Mouse (Mus musculus) midbrain, embryonic 15.5 days (tissue): ENCODE measurements around the gene Pecam1. TPM values are rescaled to one million over a fixed set of nuclear protein-coding genes. Genes with fewer than 3 reads are reported as not detected.
"Not testable (repeated sequence)": the region's sequence is repeated elsewhere in the genome, so short reads cannot be mapped to it uniquely, and the experiment has no call there.

Source experiments
- ATAC-seq: fragments of 200-750 bp; cut with Nextera tagmentation; replicated peaks from 2 replicates; pipeline ENCODE4 v1.8.0; 2017; ENCODE audit warnings: moderate TSS enrichment
- H3K27ac ChIP-seq: fragments of 300-500 bp; sonication (generic); 2 replicates; pipeline ENCODE4 v1.5.1; 2015; ENCODE audit warnings: mild to moderate bottlenecking, inconsistent platforms
- H3K27me3 ChIP-seq: fragments of 300-500 bp; sonication (generic); replicated peaks from 2 replicates; pipeline ENCODE4 v1.6.1; 2015; ENCODE audit warnings: inconsistent platforms
- H3K36me3 ChIP-seq: fragments of 300-500 bp; sonication (generic); replicated peaks from 2 replicates; pipeline ENCODE4 v1.6.1; 2015; ENCODE audit warnings: inconsistent platforms
- H3K4me1 ChIP-seq: fragments of 300-500 bp; sonication (generic); 2 replicates; pipeline ENCODE4 v1.6.1; 2015; ENCODE audit warnings: inconsistent platforms
- H3K4me2 ChIP-seq: fragments of 300-500 bp; sonication (generic); 2 replicates; pipeline ENCODE4 v1.6.1; 2015; ENCODE audit warnings: inconsistent platforms, mild to moderate bottlenecking, moderate library complexity
- H3K4me3 ChIP-seq: fragments of 300-500 bp; sonication (generic); 2 replicates; pipeline ENCODE4 v1.5.1; 2015; ENCODE audit warnings: mild to moderate bottlenecking, inconsistent platforms
- H3K9ac ChIP-seq: fragments of 300-500 bp; sonication (generic); 2 replicates; pipeline ENCODE4 v1.6.1; 2015; ENCODE audit warnings: mild to moderate bottlenecking, inconsistent platforms
- H3K9me3 ChIP-seq: fragments of 300-500 bp; sonication (generic); 2 replicates; pipeline ENCODE4 v1.6.1; 2016; ENCODE audit warnings: inconsistent platforms
- WGBS: fragments of 180-500 bp; shearing (Covaris S2); methylation state at CpG from one replicate; pipeline ENCODE4 v1.1.7; 2015; ENCODE audit warnings: mixed read lengths; 5-methylcytosine and 5-hydroxymethylcytosine counted together
- polyA plus RNA-seq: library from polyadenylated mRNA; unstranded; fragments of >200 nt; fragmentation: Nextera tagmentation; extraction: Ambion mirVana; gene quantifications from 2 replicates; pipeline ENCODE4 v1.2.1, GENCODE M21; 2015

Gene Pecam1
- polyA plus RNA-seq, 1 experiment from 2014 or later = 15.1 TPM

DNA sequence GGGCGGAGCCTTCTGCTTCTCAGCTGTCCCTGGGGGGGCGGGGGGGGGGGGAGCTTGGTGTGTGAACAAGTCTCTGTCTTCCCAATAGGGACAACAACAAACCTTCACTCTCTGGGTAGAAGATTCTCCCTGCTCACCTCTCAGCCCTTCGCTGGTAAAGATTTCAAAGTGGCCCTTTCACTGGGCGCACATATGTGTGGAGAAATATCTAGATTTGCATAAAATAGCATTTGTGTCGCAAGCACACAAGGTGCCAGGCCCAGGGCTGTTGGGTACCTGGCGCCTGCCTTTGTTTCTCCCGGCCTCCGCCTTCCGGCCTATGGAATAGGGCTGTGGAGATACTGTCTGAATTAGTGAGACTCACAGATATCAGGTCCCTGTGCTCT is 12.4 kb upstream of the Pecam1 start:
- Histone ChIP-seq H3K27me3 (no peaks in the 10 kb centered on the region), H3K4me2 (no peak overlapping the region), H3K27ac (no peak overlapping the region), H3K36me3 (peaks cover 12% of the 10 kb centered on the region; the same call in 1 of the 2 replicates), H3K4me1 (no peaks in the 10 kb centered on the region), H3K9ac (no peak overlapping the region), H3K9me3 (no peaks in the 10 kb centered on the region), H3K4me3 (no peak overlapping the region)
- ATAC-seq = no peak
- WGBS = 81% methylated on average over 9 of the region's 9 CpGs

DNA sequence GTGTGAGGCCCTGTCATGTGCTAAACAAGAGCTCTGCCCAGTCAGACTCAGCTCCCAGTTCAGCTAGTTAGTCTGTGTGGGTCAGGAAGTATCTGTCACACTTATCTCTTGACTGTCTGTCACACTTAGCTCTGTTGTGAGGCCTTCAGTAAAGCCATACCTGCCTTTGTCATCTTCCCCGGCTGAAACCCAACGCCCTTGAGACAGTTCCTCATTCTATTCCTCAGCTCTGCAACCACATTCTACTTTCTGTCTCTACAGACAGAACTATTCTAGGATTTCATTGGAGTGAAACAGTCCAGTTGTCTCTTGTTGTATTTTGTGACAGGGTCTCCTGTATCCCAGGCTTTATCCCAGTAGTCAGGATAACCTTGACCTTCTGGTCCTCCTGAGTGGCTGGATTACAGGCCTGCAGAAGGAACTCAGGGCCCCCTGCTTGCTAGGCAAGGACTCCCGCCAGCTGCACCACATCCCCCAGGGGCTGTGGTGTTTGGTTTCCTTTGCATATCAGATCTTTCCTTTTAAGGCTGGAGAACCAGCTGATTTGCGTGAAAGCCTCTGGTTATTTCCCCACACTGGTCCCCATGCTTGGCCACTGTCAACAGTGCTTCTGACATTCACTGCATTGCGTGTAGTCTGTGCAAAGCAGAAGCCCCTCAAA is 11.8 kb upstream of the Pecam1 start:
- H3K4me3 ChIP-seq = no peak overlapping the region
- no peaks in the 10 kb centered on the region for H3K4me1 ChIP-seq
- H3K27me3 ChIP-seq = no peaks in the 10 kb centered on the region
- no peak overlapping the region for H3K4me2 ChIP-seq
- ATAC-seq = no peak
- H3K36me3 ChIP-seq = peaks cover 8% of the 10 kb centered on the region; the same call in 1 of the 2 replicates
- 0 out of 2 replicates have a peak overlapping the region, but pooled peaks have one; percentile 24 for H3K27ac ChIP-seq
- no peak overlapping the region for H3K9ac ChIP-seq
- WGBS = 43% methylated on average over 5 of the region's 5 CpGs
- H3K9me3 ChIP-seq = no peaks in the 10 kb centered on the region

DNA sequence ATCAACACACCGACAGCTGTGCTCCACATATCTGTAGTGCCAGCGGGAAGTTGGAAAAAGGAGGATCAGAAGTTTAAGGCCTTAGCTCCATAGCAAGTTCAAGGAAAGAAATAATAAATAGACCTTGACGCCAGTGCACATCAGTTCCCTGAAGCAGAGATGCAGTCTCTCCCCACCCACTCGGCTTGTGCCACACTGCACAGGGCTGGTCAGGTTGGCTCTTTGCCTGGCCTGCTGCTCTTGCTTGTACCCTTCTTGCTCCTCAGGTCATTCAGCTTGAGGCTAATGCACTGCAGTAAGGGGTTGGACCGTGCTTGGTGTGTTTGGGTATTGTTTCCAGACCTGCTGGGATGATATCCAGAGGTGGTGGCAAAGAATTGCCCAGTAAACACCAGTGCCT is 10.1 kb upstream of the Pecam1 start:
- H3K9me3 ChIP-seq = no peaks in the 10 kb centered on the region
- 95% methylated on average over 5 of the region's 5 CpGs for WGBS
- H3K4me3 ChIP-seq = no peak overlapping the region
- H3K27me3 ChIP-seq = no peaks in the 10 kb centered on the region
- no peak for ATAC-seq
- H3K4me2 ChIP-seq = no peak overlapping the region
- H3K36me3 ChIP-seq = no peaks in the 10 kb centered on the region
- H3K4me1 ChIP-seq = no peaks in the 10 kb centered on the region
- H3K27ac ChIP-seq = no peak overlapping the region
- no peak overlapping the region for H3K9ac ChIP-seq

DNA sequence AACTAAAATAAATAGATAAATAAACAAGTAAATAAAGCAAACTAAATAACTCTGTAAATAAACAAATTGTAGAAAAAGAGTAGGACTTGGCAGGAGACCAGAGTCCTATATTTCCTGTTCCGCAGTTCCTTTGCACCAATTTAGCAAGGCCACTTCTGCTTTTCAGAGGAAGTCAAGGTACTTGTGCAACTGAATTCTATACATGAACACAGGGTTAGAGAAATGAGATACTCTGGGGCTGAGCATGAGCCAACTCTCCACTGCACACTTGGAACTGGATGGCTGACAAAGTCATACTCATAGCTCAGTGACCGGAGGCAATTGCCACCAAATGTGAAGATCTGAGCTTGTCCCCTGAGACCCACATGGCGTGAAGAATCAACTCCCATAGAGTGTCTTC is 8.6 kb upstream of the Pecam1 start:
- WGBS = 92% methylated on average over 3 of the region's 3 CpGs
- Histone ChIP-seq H3K27ac (no peak overlapping the region), H3K9me3 (no peaks in the 10 kb centered on the region), H3K9ac (no peak overlapping the region), H3K4me3 (no peak overlapping the region), H3K4me2 (no peak overlapping the region), H3K4me1 (no peaks in the 10 kb centered on the region), H3K27me3 (no peaks in the 10 kb centered on the region), H3K36me3 (no peaks in the 10 kb centered on the region)
- ATAC-seq = no peak

DNA sequence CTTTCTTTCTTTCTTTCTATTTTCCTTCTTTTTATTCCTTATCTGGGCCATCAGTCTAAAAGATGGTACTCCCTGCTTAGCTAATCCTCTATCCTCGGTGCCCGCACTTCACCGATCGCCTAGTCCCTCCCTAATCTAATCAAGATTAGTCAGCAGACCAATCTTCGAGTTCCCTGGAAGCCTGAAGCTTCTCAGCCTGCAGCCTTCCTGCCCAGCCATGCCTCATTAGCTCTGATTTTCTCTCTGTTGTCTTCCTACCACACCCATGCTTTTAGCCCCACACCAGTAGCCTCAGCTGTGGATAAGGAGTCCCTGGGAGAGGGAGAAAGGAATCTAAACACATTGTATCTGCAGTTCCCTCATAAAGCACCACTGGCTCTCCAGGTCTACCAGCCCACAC is 5.2 kb upstream of the Pecam1 start:
- Histone ChIP-seq H3K9ac (no peak overlapping the region), H3K4me2 (no peak overlapping the region), H3K36me3 (no peaks in the 10 kb centered on the region), H3K27me3 (no peaks in the 10 kb centered on the region), H3K27ac (no peak overlapping the region), H3K9me3 (no peaks in the 10 kb centered on the region), H3K4me3 (no peak overlapping the region), H3K4me1 (no peaks in the 10 kb centered on the region)
- 36% methylated on average over 5 of the region's 5 CpGs for WGBS
- no peak for ATAC-seq

DNA sequence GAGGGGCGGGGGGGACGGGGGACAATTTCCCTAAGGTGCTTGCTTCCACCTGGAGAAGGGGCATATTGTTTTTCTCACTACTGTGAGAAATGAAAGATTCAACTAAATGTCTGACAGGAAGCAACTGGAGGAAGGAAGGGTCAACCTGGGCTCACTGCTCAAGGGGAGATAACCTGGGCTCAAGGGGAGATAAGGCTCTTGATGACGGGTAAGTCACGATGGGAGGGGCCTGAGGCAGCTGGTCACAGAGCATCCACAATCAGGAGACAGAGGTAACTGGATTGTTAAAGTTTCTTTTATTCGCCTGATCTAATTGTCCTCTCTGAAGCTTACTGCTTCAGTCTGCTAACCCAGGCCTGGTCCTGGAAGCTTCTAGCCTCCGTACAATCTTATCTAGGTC is 2.9 kb upstream of the Pecam1 start:
- Histone ChIP-seq H3K9ac (no peak overlapping the region), H3K4me2 (no peak overlapping the region), H3K27me3 (no peaks in the 10 kb centered on the region), H3K36me3 (no peaks in the 10 kb centered on the region), H3K27ac (no peak overlapping the region), H3K9me3 (no peaks in the 10 kb centered on the region), H3K4me3 (no peak overlapping the region), H3K4me1 (no peaks in the 10 kb centered on the region)
- no peak for ATAC-seq
- 87% methylated on average over 6 of the region's 6 CpGs for WGBS

DNA sequence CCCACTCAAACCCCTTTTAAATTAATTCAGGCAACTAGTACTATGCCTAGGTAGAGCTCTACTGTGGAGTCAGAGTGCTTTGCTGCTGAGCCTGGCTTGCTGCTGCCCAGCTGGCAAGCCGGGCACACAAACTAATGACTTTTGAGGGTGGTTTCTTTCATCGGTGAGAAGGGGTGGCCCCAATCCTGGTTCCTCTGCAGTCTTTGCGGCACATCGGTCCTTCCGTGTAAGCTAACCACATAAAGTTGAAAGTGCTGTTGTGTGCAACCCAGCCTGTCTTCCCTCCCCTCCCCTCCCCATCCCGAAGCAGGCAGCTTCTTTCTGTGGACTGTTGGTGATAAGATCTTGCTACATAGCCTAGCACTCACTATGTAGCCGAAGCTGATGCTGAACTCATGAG is 1.7 kb upstream of the Pecam1 start:
- H3K27me3 ChIP-seq = no peaks in the 10 kb centered on the region
- no peak overlapping the region for H3K4me2 ChIP-seq
- ATAC-seq = no peak
- H3K36me3 ChIP-seq = no peaks in the 10 kb centered on the region
- no peaks in the 10 kb centered on the region for H3K4me1 ChIP-seq
- no peak overlapping the region for H3K4me3 ChIP-seq
- 89% methylated on average over 7 of the region's 7 CpGs for WGBS
- H3K9me3 ChIP-seq = no peaks in the 10 kb centered on the region
- H3K9ac ChIP-seq = no peak overlapping the region
- H3K27ac ChIP-seq = no peak overlapping the region

DNA sequence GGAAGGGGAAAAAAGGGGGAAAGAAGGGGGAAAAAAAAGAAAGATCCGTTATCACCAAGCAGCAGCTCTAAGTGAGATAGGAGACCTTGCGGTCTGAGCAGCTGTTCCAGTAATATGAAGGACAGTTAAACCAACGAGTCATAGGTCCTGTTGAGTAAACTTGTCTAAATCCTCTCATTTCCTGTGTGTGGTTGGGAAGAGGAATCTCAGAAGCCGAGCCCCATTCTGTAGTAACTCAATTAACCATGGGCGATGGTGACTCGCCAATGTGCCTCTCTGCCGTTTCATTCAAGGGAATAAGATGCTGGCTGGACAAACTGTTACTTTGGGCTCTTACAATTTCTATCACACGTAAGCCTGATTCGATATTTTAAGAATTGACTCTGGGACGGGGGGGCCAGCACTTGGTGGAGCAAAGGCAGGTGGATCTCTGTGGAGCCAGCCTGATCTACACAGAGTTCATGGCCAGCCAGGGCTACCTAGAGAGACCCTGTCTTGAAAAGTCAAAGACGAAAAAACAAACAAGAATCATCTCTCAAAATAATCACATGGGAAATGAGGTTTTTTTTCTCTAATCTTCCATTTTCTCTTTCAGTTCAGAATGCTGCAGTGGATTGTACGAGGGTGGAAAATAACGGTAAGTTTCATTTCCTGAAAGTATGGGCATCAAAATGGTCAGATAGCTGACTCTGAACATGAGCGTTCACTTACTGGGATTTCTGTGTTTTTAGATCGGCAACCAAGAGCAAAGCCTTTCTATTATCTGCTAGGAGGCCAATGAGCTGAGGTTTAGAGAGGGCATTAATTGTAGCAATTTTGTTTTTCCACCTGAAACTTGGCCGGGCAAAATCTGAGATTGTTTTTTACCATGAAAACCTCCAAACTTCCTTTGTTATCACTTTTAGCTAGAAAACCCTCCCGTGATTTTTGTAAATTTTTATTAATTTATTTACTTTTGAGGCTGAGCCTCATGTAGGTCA is 901 bp upstream of the Pecam1 start, which contains the start of gene Milr1:
Milr1 (plus strand) TSS at position 188 of the 980 bp plus-strand sequence.
- no peaks in the 10 kb centered on the region for H3K36me3 ChIP-seq
- H3K4me3 ChIP-seq = no peak within 1 kb of the TSS
- no peak within 1 kb of the TSS for H3K27ac ChIP-seq
- no peak within 1 kb of the TSS for H3K9ac ChIP-seq
- no peak for ATAC-seq
- no peaks in the 10 kb centered on the region for H3K9me3 ChIP-seq
- no peaks in the 10 kb centered on the region for H3K27me3 ChIP-seq
- H3K4me2 ChIP-seq = no peak within 1 kb of the TSS
- 93% methylated on average over 17 of the region's 17 CpGs for WGBS
- H3K4me1 ChIP-seq = no peaks in the 10 kb centered on the region

DNA sequence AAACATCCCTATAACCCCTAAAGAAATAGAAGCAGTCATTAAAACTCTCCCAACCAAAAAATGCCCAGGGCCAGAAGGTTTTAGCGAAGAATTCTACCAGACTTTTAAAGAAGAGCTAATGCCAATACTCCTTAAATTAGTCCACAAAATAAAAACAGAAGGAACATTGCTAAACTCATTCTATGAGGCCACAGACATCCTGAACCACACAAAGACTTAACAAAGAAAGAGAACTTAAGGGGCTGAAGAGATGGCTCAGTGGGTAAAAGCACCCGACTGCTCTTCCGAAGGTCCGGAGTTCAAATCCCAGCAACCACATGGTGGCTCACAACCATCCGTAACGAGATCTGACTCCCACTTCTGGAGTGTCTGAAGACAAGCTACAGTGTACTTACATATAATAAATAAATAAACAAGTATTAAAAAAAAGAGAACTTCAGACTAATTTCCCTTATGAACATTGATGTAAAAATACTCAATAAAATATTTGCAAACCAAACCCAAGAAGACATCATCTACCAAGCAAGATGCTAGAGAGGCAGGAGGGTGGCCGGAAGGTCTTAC is 789 bp downstream of the Pecam1 start:
- not testable (repeated sequence) for H3K4me3 ChIP-seq, H3K27ac ChIP-seq, H3K4me1 ChIP-seq, H3K9ac ChIP-seq, H3K4me2 ChIP-seq, H3K36me3 ChIP-seq, H3K9me3 ChIP-seq, H3K27me3 ChIP-seq, ATAC-seq
- WGBS = 92% methylated on average over 7 of the region's 7 CpGs

DNA sequence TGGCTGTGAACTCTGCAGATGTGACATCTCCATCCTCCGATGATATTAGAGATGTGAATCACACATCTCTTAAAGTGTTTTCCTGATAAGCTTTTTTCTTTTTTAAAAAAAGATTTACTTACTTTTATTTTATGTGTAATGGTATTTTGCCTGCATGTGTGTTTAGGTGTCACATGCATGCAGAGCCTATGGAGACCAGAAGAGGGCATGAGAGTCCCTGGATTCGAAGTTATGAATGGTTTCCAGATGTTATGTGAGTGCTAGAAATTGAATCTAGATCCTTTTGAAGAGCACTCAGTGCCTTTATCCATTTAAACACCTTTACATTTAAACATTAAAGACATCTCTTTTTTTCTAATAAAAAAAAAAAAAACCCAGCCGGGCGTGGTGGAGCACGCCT is 5.5 kb downstream of the Pecam1 start:
- no peak overlapping the region for H3K4me3 ChIP-seq
- 91% methylated on average over 5 of the region's 5 CpGs for WGBS
- H3K9ac ChIP-seq = no peak overlapping the region
- peaks cover 3% of the 10 kb centered on the region; the same call in 1 of the 2 replicates for H3K4me1 ChIP-seq
- ATAC-seq = no peak
- no peaks in the 10 kb centered on the region for H3K9me3 ChIP-seq
- H3K27ac ChIP-seq = no peak overlapping the region
- no peaks in the 10 kb centered on the region for H3K36me3 ChIP-seq
- no peaks in the 10 kb centered on the region for H3K27me3 ChIP-seq
- H3K4me2 ChIP-seq = no peak overlapping the region

DNA sequence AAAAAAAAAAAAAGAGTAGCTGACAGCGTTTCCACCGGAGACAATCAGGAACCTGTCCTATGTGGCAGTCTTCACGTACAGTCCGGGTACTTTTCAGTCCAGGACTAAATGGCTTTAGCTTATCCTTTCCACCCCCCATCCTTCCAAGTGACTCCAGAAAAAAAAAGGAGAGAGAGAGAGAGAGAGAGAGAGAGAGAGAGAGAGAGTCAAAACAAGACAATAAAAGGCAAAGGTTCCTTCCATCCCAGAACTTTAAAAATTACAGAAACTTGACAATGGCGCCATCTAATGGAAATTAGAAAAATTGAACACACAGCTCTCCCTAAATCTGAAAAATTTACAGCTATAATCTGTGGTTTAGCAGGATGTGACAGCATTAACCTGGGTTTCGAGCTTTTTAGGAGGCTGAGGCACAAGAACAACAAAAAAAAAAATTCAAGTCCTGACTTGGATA is 8.0 kb downstream of the Pecam1 start:
- 45% methylated on average over 6 of the region's 6 CpGs for WGBS
- Histone ChIP-seq H3K9ac (no peak overlapping the region), H3K4me3 (no peak overlapping the region), H3K4me2 (no peak overlapping the region), H3K27me3 (no peaks in the 10 kb centered on the region), H3K9me3 (no peaks in the 10 kb centered on the region), H3K36me3 (no peaks in the 10 kb centered on the region), H3K27ac (no peak overlapping the region), H3K4me1 (peaks cover 8% of the 10 kb centered on the region)
- ATAC-seq = no peak

DNA sequence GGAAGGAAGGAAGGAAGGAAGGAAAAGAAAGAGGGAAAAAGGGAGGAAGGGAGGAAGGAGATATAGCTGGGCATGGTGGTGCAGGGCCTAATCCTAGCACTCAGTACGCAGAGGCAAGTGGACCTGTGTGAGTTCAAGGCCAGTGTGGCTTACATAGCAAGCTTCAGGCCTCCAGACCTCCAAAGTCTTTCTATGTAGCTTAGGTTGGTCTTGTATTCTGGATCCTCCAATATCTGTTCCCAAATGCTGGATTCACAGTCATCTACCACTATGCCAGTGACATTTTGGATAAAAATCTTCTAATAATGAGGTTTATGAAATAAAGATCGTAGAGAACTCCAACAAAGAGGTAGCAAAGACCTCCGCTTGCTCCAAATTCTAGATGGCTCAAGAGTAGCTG is 8.6 kb downstream of the Pecam1 start:
- H3K27me3 ChIP-seq = no peaks in the 10 kb centered on the region
- H3K4me2 ChIP-seq = no peak overlapping the region
- no peaks in the 10 kb centered on the region for H3K36me3 ChIP-seq
- no peak overlapping the region for H3K27ac ChIP-seq
- H3K9me3 ChIP-seq = no peaks in the 10 kb centered on the region
- 87% methylated on average over 3 of the region's 3 CpGs for WGBS
- no peak overlapping the region for H3K4me3 ChIP-seq
- no peak overlapping the region for H3K9ac ChIP-seq
- H3K4me1 ChIP-seq = peaks cover 14% of the 10 kb centered on the region
- ATAC-seq = no peak
